In the genomic region with DNA sequence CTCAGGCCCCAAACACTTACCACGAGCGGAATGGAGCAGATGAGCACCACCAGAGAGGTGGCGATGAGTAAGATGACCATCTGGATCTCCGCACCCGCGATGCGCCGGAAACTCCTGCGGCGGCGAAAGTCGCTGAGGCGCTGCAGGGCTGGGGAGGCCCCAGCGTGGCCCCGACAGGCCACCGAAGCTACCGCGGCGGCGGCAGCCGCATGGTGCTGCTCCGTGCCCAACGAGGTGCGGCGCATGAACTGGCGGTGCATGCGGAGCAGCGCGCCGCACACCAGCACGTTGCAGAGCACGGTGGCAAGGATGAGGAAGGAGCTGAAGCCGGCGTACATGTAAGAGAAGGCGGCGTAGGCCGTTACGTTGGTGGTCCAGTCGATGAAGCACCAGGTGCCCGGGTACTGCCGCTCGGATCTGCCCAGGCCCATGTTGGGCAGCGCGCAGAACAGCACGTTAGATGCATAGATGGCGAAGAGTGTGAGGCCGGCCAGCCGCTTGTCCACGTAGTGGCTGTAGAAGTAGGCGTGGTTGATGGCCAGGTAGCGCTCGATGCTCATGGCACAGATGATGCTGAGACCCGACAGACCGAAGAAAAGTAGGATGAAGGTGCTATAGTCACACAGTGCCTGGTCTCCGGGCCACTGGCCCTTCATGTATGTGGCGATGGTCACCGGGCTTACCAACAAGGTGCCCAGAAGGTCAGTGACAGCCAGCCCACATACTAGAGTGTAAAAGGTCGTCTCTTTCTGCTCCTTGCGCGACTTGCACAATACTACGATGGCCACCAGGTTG, we compare ENCODE assay signal across 8 mouse cellular contexts. TPM values are rescaled to one million over a fixed set of nuclear protein-coding genes. Genes with fewer than 3 reads are reported as not detected.
DNase-seq lines count a peak whose midpoint lies in the region; ATAC-seq and TF ChIP-seq lines count a peak whose summit lies in the region.

No protein-coding gene starts in this region.

- TF ChIP-seq POLR2A in lung, adult 2 months (IDR thresholded peaks at IDR 0.05; ENCODE audit: borderline replicate concordance, extremely low read depth, low read depth, low read length) = no peak

- H3K4me2 ChIP-seq in forebrain, embryonic 15.5 days (replicated peaks) = peak overlapping the region; percentile 94
- H3K4me2 ChIP-seq in hindbrain, embryonic 16.5 days (ENCODE audit: low read length) = peak overlapping the region; percentile 100
- H3K4me2 ChIP-seq in lung, postnatal 0 days (replicated peaks; ENCODE audit: low read depth, low read length) = peak overlapping the region; percentile 91

- H3K9ac ChIP-seq in forebrain, embryonic 15.5 days (replicated peaks) = peak overlapping the region; percentile 47
- H3K9ac ChIP-seq in hindbrain, embryonic 16.5 days (ENCODE audit: low read depth, low read length) = peak overlapping the region; percentile 75
- no peak overlapping the region for H3K9ac ChIP-seq in lung, postnatal 0 days (replicated peaks; ENCODE audit: low read depth)

- TF ChIP-seq CTCF in lung, adult 2 months (IDR thresholded peaks at IDR 0.05; ENCODE audit: insufficient read depth, low read length) = no peak
- no peak for TF ChIP-seq CTCF in lung, postnatal 0 days (IDR thresholded peaks at IDR 0.05)

- no peaks in the 10 kb centered on the region for H3K9me3 ChIP-seq in forebrain, embryonic 15.5 days
- H3K9me3 ChIP-seq in hindbrain, embryonic 16.5 days (ENCODE audit: control insufficient read depth, low read length) = no peaks in the 10 kb centered on the region
- no peaks in the 10 kb centered on the region for H3K9me3 ChIP-seq in lung, postnatal 0 days (ENCODE audit: low read length)

- H3K4me1 ChIP-seq in lung, adult 2 months (ENCODE audit: control insufficient read depth, insufficient read depth, low read length) = peaks cover 15% of the 10 kb centered on the region
- H3K4me1 ChIP-seq in forebrain, embryonic 15.5 days = peaks cover 33% of the 10 kb centered on the region
- peaks cover 23% of the 10 kb centered on the region for H3K4me1 ChIP-seq in hindbrain, embryonic 16.5 days (ENCODE audit: control insufficient read depth, insufficient read depth, low read depth, low read length)
- H3K4me1 ChIP-seq in lung, postnatal 0 days (ENCODE audit: insufficient read depth, low read depth, low read length) = peaks cover 14% of the 10 kb centered on the region; the same call in 1 of the 2 replicates

- peak; percentile 20 for DNase-seq in lung, adult 2 months
- DNase-seq in lung, postnatal 14 days = no peak
- peak; percentile 32 for DNase-seq in adrenal gland, postnatal 14 days
- DNase-seq in lung, postnatal 0 days (ENCODE audit: low spot score) = no peak
- DNase-seq in right cerebral cortex, postnatal 4 days = peak; percentile 29
- DNase-seq in layer of hippocampus, postnatal 36 days = no peak

- H3K36me3 ChIP-seq in forebrain, embryonic 15.5 days = no peaks in the 10 kb centered on the region
- H3K36me3 ChIP-seq in hindbrain, embryonic 16.5 days (ENCODE audit: control insufficient read depth, insufficient read depth, low read length) = no peaks in the 10 kb centered on the region
- no peaks in the 10 kb centered on the region for H3K36me3 ChIP-seq in lung, postnatal 0 days (ENCODE audit: insufficient read depth, low read length)

- peaks cover 47% of the 10 kb centered on the region for H3K27me3 ChIP-seq in forebrain, embryonic 15.5 days
- H3K27me3 ChIP-seq in hindbrain, embryonic 16.5 days (replicated peaks; ENCODE audit: control insufficient read depth, insufficient read depth, low read length) = peaks cover 11% of the 10 kb centered on the region
- peaks cover 28% of the 10 kb centered on the region; the same call in 1 of the 2 replicates for H3K27me3 ChIP-seq in lung, postnatal 0 days (replicated peaks; ENCODE audit: insufficient read depth, low read length)

- no peak for TF ChIP-seq EP300 in lung, postnatal 0 days (IDR thresholded peaks at IDR 0.05)

- H3K27ac ChIP-seq in forebrain, embryonic 15.5 days (replicated peaks) = no peak overlapping the region
- H3K27ac ChIP-seq in hindbrain, embryonic 16.5 days (ENCODE audit: low read depth, low read length) = peak overlapping the region; percentile 41; the same call in 1 of the 2 replicates
- no peak overlapping the region for H3K27ac ChIP-seq in lung, postnatal 0 days (ENCODE audit: low read length)

- WGBS in lung, adult 2 months = 3% methylated on average over 61 of the region's 61 CpGs
- 2% methylated on average over 61 of the region's 61 CpGs for WGBS in forebrain, embryonic 15.5 days
- 2% methylated on average over 54 of the region's 61 CpGs for WGBS in hindbrain, embryonic 16.5 days
- 2% methylated on average over 61 of the region's 61 CpGs for WGBS in lung, postnatal 0 days

- H3K4me3 ChIP-seq in lung, adult 2 months (replicated peaks; ENCODE audit: extremely low read depth, low read depth, low read length) = peak overlapping the region; percentile 40
- H3K4me3 ChIP-seq in forebrain, embryonic 15.5 days = peak overlapping the region; percentile 47
- peak overlapping the region; percentile 57 for H3K4me3 ChIP-seq in hindbrain, embryonic 16.5 days (ENCODE audit: low read length)
- peak overlapping the region; percentile 52 for H3K4me3 ChIP-seq in lung, postnatal 0 days (ENCODE audit: low read depth, low read length)

- peak; percentile 71 for ATAC-seq in forebrain, embryonic 15.5 days (replicated peaks)
- ATAC-seq in hindbrain, embryonic 16.5 days = peak; percentile 64
- ATAC-seq in lung, postnatal 0 days = no peak

RNA-seq across cellular contexts. Expression of gene Ptger4, which starts 1.5 kb away (rescaled TPM):
- polyA plus RNA-seq in lung, adult 2 months (2012; rRNA removed) = 6.9 and 7.6 TPM in 2 replicates
- total RNA-seq in adrenal gland, postnatal 14 days (2021) = 4.0 and 5.6 TPM in 2 replicates
- polyA plus RNA-seq in forebrain, embryonic 15.5 days (2015; fragmentation: Nextera tagmentation; extraction: Ambion mirVana) = 0.42 and 0.50 TPM in 2 replicates
- 3.4 and 3.9 TPM in 2 replicates for polyA plus RNA-seq in hindbrain, embryonic 16.5 days (2015; fragmentation: Nextera tagmentation; extraction: Ambion mirVana)
- 4.2 and 4.5 TPM in 2 replicates for polyA plus RNA-seq in lung, postnatal 0 days (2015; fragmentation: Nextera tagmentation; extraction: Ambion mirVana)
- under 1 TPM; 0.96 to 1.00 TPM for total RNA-seq in layer of hippocampus, postnatal 36 days (2021)

RNA-seq across cellular contexts. Expression of gene Ttc33, which starts 57.1 kb away (rescaled TPM):
- polyA plus RNA-seq in lung, adult 2 months (2012; rRNA removed) = 3.6 and 8.0 TPM in 2 replicates
- 53.1 and 54.6 TPM in 2 replicates for total RNA-seq in adrenal gland, postnatal 14 days (2021)
- 61.4 and 65.4 TPM in 2 replicates for polyA plus RNA-seq in forebrain, embryonic 15.5 days (2015; fragmentation: Nextera tagmentation; extraction: Ambion mirVana)
- 52.5 and 54.3 TPM in 2 replicates for polyA plus RNA-seq in hindbrain, embryonic 16.5 days (2015; fragmentation: Nextera tagmentation; extraction: Ambion mirVana)
- polyA plus RNA-seq in lung, postnatal 0 days (2015; fragmentation: Nextera tagmentation; extraction: Ambion mirVana) = 35.4 and 35.9 TPM in 2 replicates
- 10 to 100 TPM; 77.0 to 82.6 TPM for total RNA-seq in layer of hippocampus, postnatal 36 days (2021)

Comparison
In these comparisons a context has a peak if more than half of its experiments do, and no peak if none do; other contexts are left out.
1. DNase-seq: peak in lung, adult 2 months (single experiment), adrenal gland, postnatal 14 days (single experiment) and right cerebral cortex, postnatal 4 days (single experiment); none in lung, postnatal 14 days (single experiment), lung, postnatal 0 days (single experiment) and layer of hippocampus, postnatal 36 days (0 of 2).
2. Peak in every context shown above with its lines, with median percentiles within 50 percentile points of each other: H3K4me3 ChIP-seq and H3K4me2 ChIP-seq.